Mouse (Mus musculus): ENCODE results near the gene Trim17. TPM values are rescaled to one million over a fixed set of nuclear protein-coding genes. Genes with fewer than 3 reads are reported as not detected.

The Trim17 gene
- polyA plus RNA-seq, 1 experiment from 2014 or later = 0.57 TPM

Small RNA genes lying within 50 kb of the gene (microRNA-seq; reads per million reads assigned to microRNA genes)
- gene Gm44313 = not detected

Other genes starting within 250 kb of the Trim17 start
- not detected in 2 replicates for gene Olfr318, start 230.7 kb upstream of the Trim17 start, polyA plus RNA-seq (2015; fragmentation: Nextera tagmentation; extraction: Ambion mirVana)
- gene Olfr317, start 215.5 kb upstream of the Trim17 start, polyA plus RNA-seq (2015; fragmentation: Nextera tagmentation; extraction: Ambion mirVana) = not detected in 2 replicates
- not detected in 2 replicates for gene Olfr316, start 202.0 kb upstream of the Trim17 start, polyA plus RNA-seq (2015; fragmentation: Nextera tagmentation; extraction: Ambion mirVana)
- gene Olfr315, start 181.5 kb upstream of the Trim17 start, polyA plus RNA-seq (2015; fragmentation: Nextera tagmentation; extraction: Ambion mirVana) = not detected in 2 replicates
- not detected in 2 replicates for gene Olfr314, start 171.7 kb upstream of the Trim17 start, polyA plus RNA-seq (2015; fragmentation: Nextera tagmentation; extraction: Ambion mirVana)
- gene Fam183b, start 152.7 kb upstream of the Trim17 start, polyA plus RNA-seq (2015; fragmentation: Nextera tagmentation; extraction: Ambion mirVana) = 0.62 and 1.1 TPM in 2 replicates
- gene Olfr313, start 139.7 kb upstream of the Trim17 start, polyA plus RNA-seq (2015; fragmentation: Nextera tagmentation; extraction: Ambion mirVana) = 0.14 TPM in 1 of 2 replicates, not detected in the other
- 0.11 and 0.16 TPM in 2 replicates for gene Olfr312, start 125.4 kb upstream of the Trim17 start, polyA plus RNA-seq (2015; fragmentation: Nextera tagmentation; extraction: Ambion mirVana)
- 0.11 and 0.14 TPM in 2 replicates for gene Olfr311, start 115.4 kb upstream of the Trim17 start, polyA plus RNA-seq (2015; fragmentation: Nextera tagmentation; extraction: Ambion mirVana)
- 3.8 and 4.6 TPM in 2 replicates for gene Gm12258, start 107.5 kb upstream of the Trim17 start, polyA plus RNA-seq (2015; fragmentation: Nextera tagmentation; extraction: Ambion mirVana)
- 3.2 and 4.7 TPM in 2 replicates for gene 2810021J22Rik, start 87.5 kb upstream of the Trim17 start, polyA plus RNA-seq (2015; fragmentation: Nextera tagmentation; extraction: Ambion mirVana)
- gene Zfp39, start 50.5 kb upstream of the Trim17 start, polyA plus RNA-seq (2015; fragmentation: Nextera tagmentation; extraction: Ambion mirVana) = 3.1 and 4.4 TPM in 2 replicates
- gene Btnl10, start 36.8 kb upstream of the Trim17 start, polyA plus RNA-seq (2015; fragmentation: Nextera tagmentation; extraction: Ambion mirVana) = 0.16 TPM in 1 of 2 replicates, not detected in the other
- 170 and 210 TPM in 2 replicates for gene Rnf187, start 15.8 kb upstream of the Trim17 start, polyA plus RNA-seq (2015; fragmentation: Nextera tagmentation; extraction: Ambion mirVana)
- gene Hist3h2ba, start 5.8 kb upstream of the Trim17 start, polyA plus RNA-seq (2015; fragmentation: Nextera tagmentation; extraction: Ambion mirVana) = 18.0 and 18.3 TPM in 2 replicates
- 30.4 and 34.7 TPM in 2 replicates for gene Hist3h2a, start within 50 bp of the Trim17 start, polyA plus RNA-seq (2015; fragmentation: Nextera tagmentation; extraction: Ambion mirVana)
- 26.9 and 34.6 TPM in 2 replicates for gene Trim11, start 23.4 kb downstream of the Trim17 start, polyA plus RNA-seq (2015; fragmentation: Nextera tagmentation; extraction: Ambion mirVana)
- 64.8 and 65.2 TPM in 2 replicates for gene Obscn, start 181.7 kb downstream of the Trim17 start, polyA plus RNA-seq (2015; fragmentation: Nextera tagmentation; extraction: Ambion mirVana)
- 7.3 and 8.5 TPM in 2 replicates for gene Iba57, start 209.1 kb downstream of the Trim17 start, polyA plus RNA-seq (2015; fragmentation: Nextera tagmentation; extraction: Ambion mirVana)
- gene Gjc2, start 228.5 kb downstream of the Trim17 start, polyA plus RNA-seq (2015; fragmentation: Nextera tagmentation; extraction: Ambion mirVana) = 0.77 TPM in 2 replicates
- gene Guk1, start 237.5 kb downstream of the Trim17 start, polyA plus RNA-seq (2015; fragmentation: Nextera tagmentation; extraction: Ambion mirVana) = 109 and 125 TPM in 2 replicates
- gene Mrpl55, start 247.8 kb downstream of the Trim17 start, polyA plus RNA-seq (2015; fragmentation: Nextera tagmentation; extraction: Ambion mirVana) = 99.8 and 114 TPM in 2 replicates